Mouse (Mus musculus): Measurements from ENCODE around the gene Abcg1.

Gene Abcg1

GRCm38 (mm10) chr17:31079078-31079840 lies 21.8 kb downstream of the Abcg1 start:
- in situ Hi-C loops (cut with MseI, MboI) = no loop called here

DNA sequence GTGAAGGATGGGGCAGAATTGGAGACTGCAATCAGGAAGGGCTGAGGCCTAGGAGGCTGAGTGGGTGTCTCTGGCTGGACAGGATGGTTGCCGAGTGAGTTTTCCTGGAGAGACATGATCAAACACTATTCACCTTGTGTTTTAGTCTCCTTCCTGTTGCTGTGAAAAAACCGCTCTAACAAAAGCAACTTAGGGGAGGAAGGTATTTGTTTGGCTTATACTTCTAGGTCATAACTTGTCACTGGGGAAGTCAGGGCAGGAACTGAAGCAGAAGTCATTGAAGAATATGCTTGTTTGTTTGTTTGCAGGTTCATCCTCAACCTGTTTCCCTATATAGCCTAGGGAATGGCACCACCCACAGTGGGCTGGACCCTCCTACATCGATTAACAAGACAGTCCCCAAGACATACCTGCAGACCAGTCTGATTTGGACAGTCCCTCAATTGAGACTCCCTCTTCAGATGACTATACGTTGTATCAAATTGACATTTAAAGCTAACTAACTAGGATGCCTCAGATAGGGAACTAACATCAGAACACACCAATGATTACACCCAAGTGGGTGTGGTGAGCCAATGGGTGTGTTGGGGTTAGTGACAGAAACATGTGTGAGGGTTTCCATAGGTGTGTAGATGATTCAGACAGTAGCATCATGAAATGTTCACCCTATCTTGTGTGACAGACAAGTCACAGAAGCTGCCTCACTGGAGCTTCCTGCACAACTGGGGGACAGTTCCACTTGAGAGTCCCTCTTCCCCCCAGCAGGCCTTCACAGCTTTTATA lies 25.0 kb downstream of the Abcg1 start:
- in situ Hi-C loops (cut with MseI, MboI) = no loop called here

DNA sequence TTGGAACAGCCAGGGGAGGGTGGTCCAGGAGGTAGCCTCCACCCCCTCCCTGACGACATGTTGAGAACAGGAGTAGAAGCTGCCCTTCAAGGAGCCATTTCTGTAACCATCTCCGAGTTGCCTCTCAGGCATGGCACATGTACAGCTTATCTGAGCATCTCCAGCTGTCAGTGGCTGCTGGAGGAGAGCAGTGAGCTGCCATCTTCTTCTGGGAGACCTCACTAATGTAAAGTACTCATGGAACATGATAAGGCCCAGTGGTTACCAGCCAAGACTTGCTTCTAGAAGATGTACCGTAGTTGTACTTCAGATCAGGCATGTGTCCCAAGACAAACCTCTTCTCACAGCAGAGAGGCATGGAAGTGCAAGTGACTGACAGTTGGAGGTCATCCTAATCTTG lies 28.0 kb downstream of the Abcg1 start:
- in situ Hi-C loops (cut with MseI, MboI) = no loop called here

- in situ Hi-C loops (cut with MseI, MboI) = no loop called here
Measured at GRCm38 (mm10) chr17:31086196-31086595, 28.7 kb downstream of the Abcg1 start.

DNA sequence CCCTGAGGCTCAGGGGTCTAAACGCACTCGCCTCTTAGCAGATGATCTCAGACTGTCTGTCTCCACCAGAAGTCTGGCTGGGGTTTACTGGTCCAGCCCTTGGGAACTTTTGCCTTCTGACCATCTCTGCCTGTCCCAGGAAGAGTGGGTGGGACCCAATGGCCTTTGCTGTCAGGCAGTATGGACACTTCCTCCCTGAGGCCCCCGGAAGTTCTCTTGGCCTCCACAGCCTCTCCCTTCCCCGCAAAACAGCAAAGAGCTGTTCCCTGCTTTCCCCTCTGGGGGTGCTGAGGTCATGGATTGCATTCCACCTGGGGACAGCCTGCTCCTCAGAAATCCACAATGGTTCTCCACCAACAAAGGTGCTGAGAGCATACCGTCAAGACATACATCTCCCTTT lies 31.2 kb downstream of the Abcg1 start:
- in situ Hi-C loops (cut with MseI, MboI) = no loop called here

DNA sequence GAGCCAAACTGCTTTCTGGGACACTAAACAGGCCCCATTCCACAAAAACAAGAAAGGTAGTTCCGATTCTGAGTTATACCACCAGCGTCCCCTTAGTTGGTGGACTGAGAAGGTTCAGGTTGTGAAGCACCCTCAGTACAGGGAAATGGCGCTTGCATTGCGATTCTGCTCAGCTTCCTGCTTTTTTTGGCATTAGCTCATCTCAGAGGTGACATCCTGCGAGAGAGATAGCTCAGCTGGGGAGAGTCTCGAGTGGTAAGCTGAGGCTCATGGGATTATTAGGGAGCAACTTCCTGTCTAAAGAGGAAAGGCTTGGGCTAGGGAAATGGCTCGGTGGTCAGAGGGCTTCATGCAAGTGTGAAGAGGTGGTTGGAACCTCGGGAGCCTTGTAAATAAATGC lies 32.4 kb downstream of the Abcg1 start:
- in situ Hi-C loops (cut with MseI, MboI) = no loop called here

DNA sequence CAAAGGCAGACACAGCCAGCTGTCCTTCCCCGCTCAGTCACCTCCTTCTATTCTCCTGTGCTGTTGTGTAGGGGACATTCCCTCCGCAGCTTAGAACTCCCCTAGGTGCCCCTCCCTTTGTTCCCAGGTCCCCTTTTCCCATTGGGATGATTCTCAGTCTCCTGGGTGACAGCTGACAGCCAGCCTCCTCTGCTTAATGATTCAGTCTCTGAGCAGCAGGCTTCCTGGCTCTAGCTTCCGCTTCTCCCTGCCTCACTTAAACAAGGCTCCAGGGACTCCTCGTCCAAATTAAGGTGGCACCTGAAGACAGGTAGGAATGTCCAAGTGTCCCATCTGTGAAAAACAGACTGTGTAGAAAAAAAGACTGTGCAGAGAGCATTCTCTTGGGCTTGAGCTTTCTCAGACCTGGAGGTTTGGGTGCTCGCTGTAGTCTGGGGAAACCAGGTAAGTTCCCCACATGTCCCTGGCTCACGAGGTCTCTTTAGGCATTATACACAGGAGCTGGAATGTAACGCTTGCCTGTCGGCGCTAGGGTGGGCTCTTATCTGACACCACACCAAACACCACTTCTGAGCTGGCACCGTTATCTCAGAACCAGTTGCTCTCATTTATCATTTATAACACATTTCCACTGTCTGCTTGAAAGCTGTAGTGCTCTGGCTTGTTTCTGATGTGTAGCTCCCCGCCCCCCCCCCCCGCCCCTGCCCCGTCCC lies 33.7 kb downstream of the Abcg1 start:
- in situ Hi-C loops (cut with MseI, MboI) = no loop called here

DNA sequence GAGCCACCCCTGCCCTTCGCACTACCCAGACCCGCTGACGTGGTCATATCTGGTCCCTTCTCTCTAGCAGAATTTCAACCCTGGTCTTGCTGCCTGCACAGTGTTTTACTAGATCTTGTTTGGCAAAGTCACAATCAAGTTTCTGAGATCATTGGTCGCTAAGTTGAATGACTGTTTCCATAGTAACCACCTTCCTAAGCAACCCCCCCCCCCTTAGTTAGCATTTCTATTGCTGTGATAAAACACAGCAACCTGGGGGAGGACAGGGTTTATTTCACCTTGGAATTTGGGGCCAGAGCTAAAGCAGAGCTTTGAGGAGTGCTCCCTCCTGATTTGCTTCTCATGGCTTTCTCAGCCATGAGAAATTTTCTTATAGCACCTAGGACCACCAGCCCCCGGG lies 37.3 kb downstream of the Abcg1 start:
- in situ Hi-C loops (cut with MseI, MboI) = no loop called here

- in situ Hi-C loops (cut with MseI, MboI) = no loop called here
Measured at GRCm38 (mm10) chr17:31095570-31095969, 38.1 kb downstream of the Abcg1 start.

DNA sequence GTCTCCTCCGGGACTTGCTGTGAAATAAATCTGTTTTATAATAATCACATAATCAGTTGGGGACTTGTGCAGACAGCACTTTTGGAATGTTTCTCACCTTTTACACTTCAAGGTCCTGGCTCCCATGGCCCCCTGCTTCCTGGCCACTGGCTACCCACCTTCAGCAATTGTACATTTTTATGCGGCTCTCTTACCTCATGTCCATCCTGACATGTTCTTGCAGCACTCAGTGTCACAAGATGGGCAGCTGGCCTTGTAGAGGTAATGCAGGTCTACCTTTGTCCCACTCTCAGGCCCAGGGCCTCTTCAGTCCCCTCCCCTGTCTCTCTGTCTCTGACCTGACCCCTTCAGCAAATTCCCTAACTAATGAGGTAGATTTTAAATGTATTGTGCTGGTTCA lies 39.4 kb downstream of the Abcg1 start:
- in situ Hi-C loops (cut with MseI, MboI) = no loop called here

DNA sequence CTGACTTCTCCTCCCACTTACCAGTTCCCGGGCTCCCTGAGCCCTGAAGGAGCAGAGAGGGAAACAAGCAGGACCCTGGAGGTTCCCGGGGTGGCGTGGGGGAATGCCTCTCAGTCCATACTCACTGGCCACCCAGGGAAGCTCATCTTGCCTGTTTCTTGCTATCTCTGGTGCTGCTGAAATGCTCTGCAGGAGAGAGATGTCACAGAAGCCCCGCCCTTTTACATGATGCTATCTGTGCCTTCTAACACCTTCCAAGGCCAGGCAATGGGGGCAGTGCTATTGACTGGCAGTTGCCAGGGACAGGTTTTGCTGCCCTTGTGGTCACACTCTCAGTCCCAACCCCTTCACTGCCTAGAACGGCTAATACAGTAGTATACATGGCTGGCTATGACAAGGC lies 41.3 kb downstream of the Abcg1 start:
- in situ Hi-C loops (cut with MseI, MboI) = no loop called here

- in situ Hi-C loops (cut with MseI, MboI) = no loop called here
Measured at GRCm38 (mm10) chr17:31103007-31103570, 45.6 kb downstream of the Abcg1 start.

DNA sequence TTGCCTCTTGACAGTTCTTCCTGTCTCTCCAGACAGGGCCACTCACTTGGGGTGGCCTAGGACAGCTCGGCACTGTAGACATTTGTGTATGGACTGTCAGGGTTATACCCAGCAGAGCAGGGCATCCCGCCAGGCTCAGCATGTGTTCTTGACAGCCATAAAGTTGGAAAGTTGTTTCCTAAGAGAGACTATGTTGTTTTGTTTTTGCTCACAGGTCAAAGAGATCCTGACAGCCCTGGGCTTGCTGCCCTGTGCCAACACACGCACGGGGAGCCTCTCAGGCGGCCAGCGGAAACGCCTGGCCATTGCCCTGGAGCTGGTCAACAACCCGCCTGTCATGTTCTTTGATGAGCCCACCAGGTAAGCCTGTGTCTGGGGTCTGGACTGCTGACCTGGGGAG lies 46.3 kb downstream of the Abcg1 start:
- in situ Hi-C loops (cut with MseI, MboI) = no loop called here

DNA sequence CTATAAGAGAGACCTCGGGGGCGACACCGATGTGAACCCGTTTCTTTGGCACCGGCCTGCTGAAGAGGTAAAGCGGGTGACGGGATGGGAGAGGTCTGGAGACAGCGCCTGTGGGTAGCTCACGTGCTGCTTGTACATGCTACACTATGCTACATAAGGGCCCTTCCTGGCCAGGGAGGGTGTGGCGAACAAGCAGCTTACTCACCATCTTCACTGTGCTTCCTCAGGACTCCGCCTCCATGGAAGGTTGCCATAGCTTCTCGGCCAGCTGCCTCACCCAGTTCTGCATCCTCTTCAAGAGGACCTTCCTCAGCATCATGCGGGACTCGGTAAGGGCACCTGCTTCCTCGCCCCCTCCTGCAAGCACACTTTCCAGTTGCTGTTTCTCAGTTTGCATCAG lies 50.9 kb downstream of the Abcg1 start:
- in situ Hi-C loops (cut with MseI, MboI) = no loop called here

DNA sequence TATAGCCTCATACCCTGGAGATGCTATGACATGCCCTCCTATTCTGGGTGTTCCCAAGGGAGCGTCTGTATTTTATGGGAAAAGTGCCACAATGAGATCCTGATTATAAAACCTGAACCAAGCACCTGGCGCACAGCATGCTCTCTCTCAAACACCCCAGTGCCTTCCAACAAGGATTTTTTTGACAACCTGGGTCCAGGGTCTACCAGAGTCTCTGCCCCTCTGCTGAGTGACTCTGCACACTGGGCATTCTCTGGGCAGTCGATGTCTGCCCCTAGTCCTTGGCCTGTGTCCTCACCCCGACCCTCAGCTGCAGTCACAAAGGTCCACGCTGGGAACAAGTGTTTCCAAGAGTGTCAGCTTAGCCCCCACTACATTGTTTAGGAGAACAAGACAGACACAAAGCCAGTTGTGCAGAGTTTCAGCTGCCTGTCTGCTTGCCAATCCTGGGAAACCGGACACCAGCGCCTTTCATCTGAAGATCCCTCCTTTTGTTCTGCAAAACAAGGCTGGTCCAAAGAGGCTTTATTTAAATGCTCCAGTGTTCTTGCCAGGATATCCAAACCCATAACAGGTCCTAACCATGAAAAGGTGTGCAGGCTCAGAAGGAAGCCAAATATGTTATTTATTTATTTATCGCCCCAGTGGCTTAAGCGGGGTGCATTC lies 55.8 kb downstream of the Abcg1 start:
- in situ Hi-C loops (cut with MseI, MboI) = no loop called here

GRCm38 (mm10) chr17:31116063-31116462 lies 58.6 kb downstream of the Abcg1 start:
- in situ Hi-C loops (cut with MseI, MboI) = loop anchor here (5.0 kb wide), 2 partner anchors 94 to 99 kb away; no protein-coding TSS in a partner anchor

DNA sequence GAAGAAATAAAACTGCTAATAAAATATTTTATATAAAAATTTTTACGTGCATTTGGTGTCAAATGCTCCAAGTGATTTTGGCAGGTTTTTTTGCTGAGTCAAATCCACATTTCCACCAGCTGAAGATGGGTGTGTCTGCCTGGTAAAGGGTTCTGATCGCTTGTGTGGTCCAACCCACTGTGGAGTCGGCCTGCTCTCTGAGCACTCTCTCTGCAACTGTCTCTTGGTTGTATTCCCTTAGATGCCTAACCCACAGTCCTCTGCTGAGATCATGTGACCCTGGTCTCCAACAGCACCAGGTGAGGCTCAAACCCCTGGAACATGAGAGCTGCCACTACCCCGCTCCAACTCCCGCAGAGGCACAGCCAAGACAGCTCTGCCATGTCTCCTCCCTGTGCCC lies 60.5 kb downstream of the Abcg1 start:
- in situ Hi-C loops (cut with MseI, MboI) = loop anchor here (5.0 kb wide), 2 partner anchors 96 to 101 kb away; no protein-coding TSS in a partner anchor

DNA sequence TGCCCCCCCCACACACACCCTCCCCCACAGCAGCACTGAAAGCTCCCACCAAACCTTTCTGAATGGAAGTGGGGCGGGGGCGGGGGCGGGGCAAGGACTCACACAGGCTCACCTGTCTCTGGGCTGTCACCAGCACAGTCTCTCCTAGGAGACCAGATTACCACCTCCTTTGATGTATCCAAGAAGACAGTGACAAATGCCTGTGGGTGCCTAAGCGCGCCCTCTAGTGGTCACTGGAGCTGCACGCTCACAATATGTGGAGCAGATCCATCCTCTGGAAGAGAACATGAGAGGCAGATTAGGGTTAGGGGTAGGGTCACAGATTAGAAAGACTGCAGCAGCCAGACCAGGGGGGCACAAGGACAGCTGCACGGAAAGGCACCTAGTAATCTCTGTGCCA lies 62.0 kb downstream of the Abcg1 start:
- in situ Hi-C loops (cut with MseI, MboI) = loop anchor here (5.0 kb wide), 2 partner anchors 97 to 102 kb away; no protein-coding TSS in a partner anchor

DNA sequence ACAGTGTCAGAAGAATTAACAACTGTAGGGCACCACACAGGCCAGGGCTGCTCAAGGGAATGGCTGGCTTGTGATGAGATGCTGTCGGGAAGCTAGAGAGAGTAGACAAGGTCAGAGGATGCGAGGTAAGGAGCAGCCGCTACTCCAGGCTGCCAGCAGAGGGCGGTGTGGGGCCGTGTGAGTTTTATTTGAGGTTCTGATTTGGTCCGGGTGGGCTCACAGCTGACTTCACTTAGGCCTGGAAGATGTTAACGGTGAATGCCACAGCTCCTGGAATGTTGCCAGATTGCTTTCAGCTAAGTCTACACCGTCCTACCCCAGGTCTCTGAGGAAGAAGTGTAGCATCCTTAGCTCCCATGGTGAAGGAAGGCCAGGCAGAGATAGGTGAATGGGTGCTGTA lies 64.5 kb downstream of the Abcg1 start:
- in situ Hi-C loops (cut with MseI, MboI) = no loop called here

DNA sequence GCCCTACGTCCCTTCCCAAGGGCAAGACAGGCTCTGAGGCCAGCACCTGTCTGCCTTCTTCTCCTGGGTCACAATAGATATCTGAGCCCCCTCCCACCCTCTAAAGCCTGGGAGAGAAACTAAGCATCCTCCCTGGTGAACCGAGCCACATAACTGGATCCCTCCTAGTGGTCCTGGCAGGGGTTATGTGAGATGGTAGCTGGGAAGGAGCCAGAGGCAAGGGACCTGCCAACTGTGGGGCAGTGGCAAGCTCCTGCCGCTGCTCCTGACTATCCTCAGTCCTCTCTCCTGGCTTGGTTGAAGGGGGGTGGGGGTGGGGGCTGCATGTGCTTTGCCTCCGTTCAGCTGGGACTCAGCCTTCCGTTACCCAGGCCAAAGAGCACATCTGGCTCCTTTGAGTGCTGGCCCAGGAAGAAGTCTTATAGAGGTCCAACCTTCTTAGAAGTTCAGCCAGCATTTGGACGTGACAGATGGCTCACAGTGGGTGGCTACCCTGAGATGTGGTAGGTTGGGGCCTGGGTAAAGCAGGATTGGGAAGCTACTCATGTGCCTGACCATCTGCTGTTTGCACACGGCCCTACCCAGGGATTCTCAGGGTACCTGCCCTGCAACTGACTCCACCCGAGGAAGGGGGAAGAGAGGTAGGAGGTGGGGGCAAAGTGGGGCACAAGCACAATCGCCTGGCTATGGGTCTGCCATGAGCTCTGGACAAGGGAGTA lies 68.2 kb downstream of the Abcg1 start:
- in situ Hi-C loops (cut with MseI, MboI) = loop anchor here in 1 of 2 experiments (25.0 kb wide), 1 partner anchor 112 kb away; no protein-coding TSS in a partner anchor
